Mouse (Mus musculus): ENCODE results near the gene Rsph6a. TPM values are rescaled to one million over a fixed set of nuclear protein-coding genes. Genes with fewer than 3 reads are reported as not detected.

Gene Rsph6a
- polyA plus RNA-seq, 1 experiment from 2014 or later: not detected

- peaks cover 2% of the 10 kb centered on the region for H3K27me3 ChIP-seq
- in situ Hi-C loops (cut with MboI; ENCODE audit: low pct_unique_long_range_greater_than_20kb): no loop called here
- POLR2A ChIA-PET: no interaction called here
- ATAC-seq (no peak), DNase-seq (ENCODE audit: low read depth, low spot score) (no peak)
- TF ChIP-seq CTCF (IDR thresholded peaks at IDR 0.05): no peak
- CTCF ChIA-PET: no interaction called here
Observed at GRCm38 (mm10) chr7:19017909-19018308, 36.6 kb upstream of the Rsph6a start.

DNA sequence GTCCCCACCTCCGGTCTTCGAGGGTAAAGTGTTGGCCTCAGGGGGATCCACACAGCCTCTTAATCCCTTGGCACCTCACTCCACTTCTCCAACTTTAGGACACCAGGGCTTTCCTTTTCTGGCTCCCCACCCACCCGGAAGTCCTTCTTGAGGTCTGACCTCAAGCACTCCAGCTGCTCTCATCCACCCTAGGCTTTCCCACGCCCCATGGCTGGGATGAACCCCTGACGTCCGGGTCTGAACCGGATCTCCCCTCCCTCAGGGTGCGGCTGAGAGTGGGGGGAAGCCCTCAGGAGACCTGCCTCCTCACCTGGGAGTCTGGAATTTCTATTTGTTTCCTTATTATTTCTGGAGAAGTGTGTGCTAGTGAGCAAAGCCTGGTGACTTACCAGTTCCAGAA lies 33.4 kb upstream of the Rsph6a start:
- H3K27me3 ChIP-seq: peaks cover 2% of the 10 kb centered on the region
- in situ Hi-C loops (cut with MboI; ENCODE audit: low pct_unique_long_range_greater_than_20kb): no loop called here
- no peak for TF ChIP-seq CTCF (IDR thresholded peaks at IDR 0.05)
- POLR2A ChIA-PET: no interaction called here
- ATAC-seq: no peak
- CTCF ChIA-PET: interaction anchor here (1.8 kb wide), 1 partner anchor 15 kb away, joined by 6 read pairs; no protein-coding TSS in a partner anchor
- DNase-seq (ENCODE audit: low read depth, low spot score): no peak

- POLR2A ChIA-PET: interaction anchor here (1.1 kb wide), 1 partner anchor 58 kb away, joined by 3 read pairs; no protein-coding TSS in a partner anchor
- CTCF ChIA-PET: interaction anchor here (0.8 to 3.0 kb wide), 5 partner anchors 11 to 126 kb away, joined by 3 to 17 read pairs (median 4); no protein-coding TSS in a partner anchor
- TF ChIP-seq CTCF (IDR thresholded peaks at IDR 0.05): no peak
- in situ Hi-C loops (cut with MboI; ENCODE audit: low pct_unique_long_range_greater_than_20kb): no loop called here
- peaks cover 2% of the 10 kb centered on the region for H3K27me3 ChIP-seq
- ATAC-seq (no peak), DNase-seq (ENCODE audit: low read depth, low spot score) (no peak)
Observed at GRCm38 (mm10) chr7:19022189-19022958, 32.1 kb upstream of the Rsph6a start.

DNA sequence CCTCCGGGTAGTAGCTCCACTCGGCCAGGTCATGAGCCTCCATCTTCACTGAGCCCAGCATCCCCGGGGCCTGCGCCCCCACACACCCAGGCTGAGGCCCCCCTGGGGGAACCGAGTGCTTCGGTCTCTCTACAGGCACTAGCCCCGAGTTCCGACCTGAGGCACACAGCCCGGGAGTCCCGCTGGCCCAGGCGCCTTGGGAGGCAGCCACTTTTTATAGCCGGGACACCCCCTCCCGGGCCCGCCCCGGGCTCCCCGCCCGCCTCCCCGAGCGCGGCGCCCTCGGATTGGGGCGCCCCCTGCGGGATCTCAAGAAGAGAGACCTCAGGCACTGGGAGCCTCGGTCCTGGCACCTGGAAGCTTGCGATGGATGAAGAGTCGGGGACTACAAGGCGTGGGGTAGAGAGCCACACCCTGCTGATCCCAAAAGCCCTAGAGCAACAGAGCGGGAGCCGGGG lies 31.1 kb upstream of the Rsph6a start, which contains the start of gene Foxa3:
TSS of gene Foxa3 (minus strand) at position 182 of the 458 bp plus-strand sequence.
- ATAC-seq (peak; percentile 42), DNase-seq (ENCODE audit: low read depth, low spot score) (no peak)
- CTCF ChIA-PET: interaction anchor here (0.8 to 3.0 kb wide), 6 partner anchors 12 to 127 kb away, joined by 3 to 17 read pairs (median 4); no protein-coding TSS in a partner anchor
- in situ Hi-C loops (cut with MboI; ENCODE audit: low pct_unique_long_range_greater_than_20kb): no loop called here
- H3K27me3 ChIP-seq: peaks cover 2% of the 10 kb centered on the region
- TF ChIP-seq CTCF (IDR thresholded peaks at IDR 0.05): no peak
- POLR2A ChIA-PET: interaction anchor here (1.0 to 1.1 kb wide), 2 partner anchors 21 to 57 kb away, joined by 3 read pairs; no protein-coding TSS in a partner anchor

DNA sequence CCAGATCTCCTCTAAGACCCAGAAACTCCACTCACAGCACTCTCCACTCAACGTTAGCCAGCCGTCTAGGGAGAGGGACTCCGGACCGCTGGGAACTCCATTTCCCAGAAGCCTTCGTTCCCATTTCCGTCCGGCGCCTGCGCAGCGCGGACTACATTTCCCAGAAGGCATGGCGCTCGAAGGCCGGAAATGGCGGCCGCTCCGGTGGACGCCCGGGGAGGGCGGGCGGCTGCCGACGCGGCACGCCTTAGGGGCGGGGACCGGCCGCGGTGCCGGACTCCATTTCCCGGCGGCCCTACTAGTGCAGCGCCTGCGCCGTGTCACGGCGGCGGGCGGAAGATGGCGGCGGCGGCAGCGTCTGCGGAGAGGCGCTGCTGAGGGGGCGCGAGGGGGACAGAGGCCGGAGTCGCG lies 30.4 kb upstream of the Rsph6a start, which contains the start of gene Sympk:
TSS of gene Sympk (plus strand) at position 282 of the 411 bp plus-strand sequence.
- ChIA-PET POLR2A (no interaction called here), CTCF (interaction anchor here (0.9 to 3.0 kb wide), 2 partner anchors 15 to 17 kb away, joined by 3 to 17 read pairs; no protein-coding TSS in a partner anchor)
- ATAC-seq: peak; percentile 92
- peak; percentile 72 for DNase-seq (ENCODE audit: low read depth, low spot score)
- TF ChIP-seq CTCF (IDR thresholded peaks at IDR 0.05): no peak
- peaks cover 2% of the 10 kb centered on the region for H3K27me3 ChIP-seq
- in situ Hi-C loops (cut with MboI; ENCODE audit: low pct_unique_long_range_greater_than_20kb): no loop called here

DNA sequence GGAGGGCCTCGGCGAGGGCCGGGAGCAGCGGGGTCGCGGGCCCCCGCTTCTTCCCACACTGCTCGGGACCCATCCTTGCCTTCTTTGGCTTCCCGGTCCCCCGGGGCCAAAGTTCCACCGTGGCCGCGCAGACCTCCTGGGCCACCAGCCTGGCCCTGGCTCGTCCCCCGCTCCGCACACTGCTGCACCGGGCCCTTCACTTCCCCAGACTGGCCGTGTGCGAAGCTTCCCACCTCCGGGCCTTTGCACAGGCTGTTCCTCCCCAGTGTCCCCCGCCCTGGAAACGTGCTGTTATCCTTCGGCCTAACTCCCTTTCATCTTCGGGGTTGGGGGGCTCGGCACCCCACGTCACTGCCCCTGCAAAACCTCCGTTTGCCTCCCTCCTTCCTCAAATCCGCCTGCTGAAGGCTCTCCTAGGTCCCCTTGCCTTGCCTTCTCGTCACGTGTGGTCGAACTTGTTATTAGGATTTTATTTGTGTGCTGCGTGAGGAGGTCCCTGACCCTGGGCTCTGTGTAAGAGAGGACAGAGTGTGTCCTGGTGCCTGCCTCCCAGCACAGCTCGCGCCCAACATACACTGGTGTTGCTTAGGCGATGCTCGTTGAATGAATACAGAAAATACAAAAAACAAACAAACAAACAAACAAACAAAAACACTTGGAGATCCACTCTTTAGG lies 29.8 kb upstream of the Rsph6a start:
- TF ChIP-seq CTCF (IDR thresholded peaks at IDR 0.05): no peak
- DNase-seq (ENCODE audit: low read depth, low spot score) (no peak), ATAC-seq (peak; percentile 13)
- H3K27me3 ChIP-seq: peaks cover 2% of the 10 kb centered on the region
- CTCF ChIA-PET: interaction anchor here (1.4 to 1.7 kb wide), 3 partner anchors 13 to 68 kb away, joined by 3 to 5 read pairs (median 4); no protein-coding TSS in a partner anchor
- in situ Hi-C loops (cut with MboI; ENCODE audit: low pct_unique_long_range_greater_than_20kb): no loop called here
- POLR2A ChIA-PET: no interaction called here

DNA sequence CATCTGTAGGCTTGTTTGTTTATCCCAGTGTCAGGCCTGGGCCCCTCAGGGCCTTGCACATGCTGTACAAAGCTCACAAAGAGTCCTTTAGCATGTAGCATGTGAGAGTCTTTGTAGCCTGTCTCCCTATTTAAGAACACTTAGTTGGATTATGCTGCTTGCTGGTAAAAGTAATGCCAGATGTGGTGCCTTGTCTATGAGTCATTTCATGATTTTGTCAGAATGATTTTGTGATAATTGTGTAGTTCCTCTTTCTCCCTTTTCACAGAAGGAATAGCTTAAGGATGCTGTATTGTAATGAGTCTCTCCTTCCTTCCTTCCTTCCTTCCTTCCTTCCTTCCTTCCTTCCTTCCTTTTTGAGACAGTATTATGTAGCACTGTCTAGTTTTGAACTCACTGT lies 26.4 kb upstream of the Rsph6a start:
- TF ChIP-seq CTCF (IDR thresholded peaks at IDR 0.05): no peak
- in situ Hi-C loops (cut with MboI; ENCODE audit: low pct_unique_long_range_greater_than_20kb): no loop called here
- DNase-seq (ENCODE audit: low read depth, low spot score) (no peak), ATAC-seq (no peak)
- POLR2A ChIA-PET: interaction anchor here (0.8 kb wide), 1 partner anchor 10 kb away, joined by 3 read pairs; no protein-coding TSS in a partner anchor
- H3K27me3 ChIP-seq: no peaks in the 10 kb centered on the region
- CTCF ChIA-PET: interaction anchor here (0.8 to 1.3 kb wide), 2 partner anchors 16 to 23 kb away, joined by 3 read pairs; no protein-coding TSS in a partner anchor

DNA sequence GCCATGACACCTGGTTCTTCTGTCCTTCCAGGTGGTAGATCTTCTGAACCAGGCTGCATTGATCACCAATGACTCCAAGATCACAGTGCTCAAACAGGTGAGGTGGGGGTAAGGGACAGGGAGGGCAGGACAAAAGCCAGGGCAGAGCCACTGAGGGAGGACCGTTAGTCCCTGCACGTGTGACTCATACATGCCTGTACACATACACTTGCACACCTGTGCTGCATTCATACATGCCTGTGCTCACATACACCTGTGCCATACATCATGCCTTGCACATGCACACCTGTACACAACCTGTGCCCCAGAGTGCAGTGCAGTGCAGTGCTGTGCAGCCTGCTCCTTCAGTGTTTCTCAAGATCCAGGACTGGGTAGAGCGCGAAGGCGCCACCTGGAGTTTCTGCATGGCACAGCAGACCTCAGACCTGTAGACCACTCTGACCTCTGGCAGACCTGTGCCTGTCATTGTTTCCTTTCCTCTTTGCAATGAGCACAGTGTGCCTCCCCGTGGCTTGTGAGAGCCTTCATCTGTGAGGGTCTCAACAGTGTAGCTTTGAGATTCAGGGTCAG lies 25.3 kb upstream of the Rsph6a start:
- H3K27me3 ChIP-seq: no peaks in the 10 kb centered on the region
- no peak for DNase-seq (ENCODE audit: low read depth, low spot score)
- in situ Hi-C loops (cut with MboI; ENCODE audit: low pct_unique_long_range_greater_than_20kb): no loop called here
- CTCF ChIA-PET: interaction anchor here (0.8 to 1.2 kb wide), 2 partner anchors 24 to 132 kb away, joined by 3 read pairs; no protein-coding TSS in a partner anchor
- ATAC-seq: peak; percentile 63
- TF ChIP-seq CTCF (IDR thresholded peaks at IDR 0.05): no peak
- POLR2A ChIA-PET: no interaction called here

- DNase-seq (ENCODE audit: low read depth, low spot score) (no peak), ATAC-seq (no peak)
- in situ Hi-C loops (cut with MboI; ENCODE audit: low pct_unique_long_range_greater_than_20kb): loop anchor here (5.0 kb wide), 1 partner anchor 134 kb away; no protein-coding TSS in a partner anchor
- H3K27me3 ChIP-seq: no peaks in the 10 kb centered on the region
- POLR2A ChIA-PET: no interaction called here
- no peak for TF ChIP-seq CTCF (IDR thresholded peaks at IDR 0.05)
- CTCF ChIA-PET: no interaction called here
Observed at GRCm38 (mm10) chr7:19031641-19032040, 22.8 kb upstream of the Rsph6a start.

DNA sequence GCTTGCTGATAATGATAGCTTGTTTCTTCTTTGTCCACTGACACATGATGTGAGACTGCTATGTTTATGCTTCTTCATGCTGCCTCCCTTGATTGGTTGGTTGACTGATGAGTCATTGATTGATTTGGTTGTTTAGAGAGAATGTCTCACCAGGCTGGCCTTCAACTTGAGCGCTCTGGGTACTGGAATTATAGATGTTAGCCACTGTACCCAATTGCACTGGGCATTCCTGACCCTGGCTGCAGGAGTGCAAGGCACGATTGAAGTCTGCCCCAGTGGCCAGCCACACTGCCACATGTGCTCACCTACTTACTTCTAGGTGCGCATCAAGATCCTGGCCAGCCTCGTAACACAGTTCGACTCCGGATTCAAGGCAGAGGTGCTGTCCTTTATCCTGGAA lies 9.9 kb upstream of the Rsph6a start:
- in situ Hi-C loops (cut with MboI; ENCODE audit: low pct_unique_long_range_greater_than_20kb): no loop called here
- CTCF ChIA-PET: interaction anchor here (1.3 kb wide), 1 partner anchor 17 kb away, joined by 3 read pairs; no protein-coding TSS in a partner anchor
- DNase-seq (ENCODE audit: low read depth, low spot score) (no peak), ATAC-seq (no peak)
- POLR2A ChIA-PET: interaction anchor here (1.7 kb wide), 1 partner anchor 8 kb away, joined by 5 read pairs; no protein-coding TSS in a partner anchor
- no peak for TF ChIP-seq CTCF (IDR thresholded peaks at IDR 0.05)
- H3K27me3 ChIP-seq: no peaks in the 10 kb centered on the region
